Comparison of ENCODE assay signal across 8 mouse cellular contexts in the genomic region with DNA sequence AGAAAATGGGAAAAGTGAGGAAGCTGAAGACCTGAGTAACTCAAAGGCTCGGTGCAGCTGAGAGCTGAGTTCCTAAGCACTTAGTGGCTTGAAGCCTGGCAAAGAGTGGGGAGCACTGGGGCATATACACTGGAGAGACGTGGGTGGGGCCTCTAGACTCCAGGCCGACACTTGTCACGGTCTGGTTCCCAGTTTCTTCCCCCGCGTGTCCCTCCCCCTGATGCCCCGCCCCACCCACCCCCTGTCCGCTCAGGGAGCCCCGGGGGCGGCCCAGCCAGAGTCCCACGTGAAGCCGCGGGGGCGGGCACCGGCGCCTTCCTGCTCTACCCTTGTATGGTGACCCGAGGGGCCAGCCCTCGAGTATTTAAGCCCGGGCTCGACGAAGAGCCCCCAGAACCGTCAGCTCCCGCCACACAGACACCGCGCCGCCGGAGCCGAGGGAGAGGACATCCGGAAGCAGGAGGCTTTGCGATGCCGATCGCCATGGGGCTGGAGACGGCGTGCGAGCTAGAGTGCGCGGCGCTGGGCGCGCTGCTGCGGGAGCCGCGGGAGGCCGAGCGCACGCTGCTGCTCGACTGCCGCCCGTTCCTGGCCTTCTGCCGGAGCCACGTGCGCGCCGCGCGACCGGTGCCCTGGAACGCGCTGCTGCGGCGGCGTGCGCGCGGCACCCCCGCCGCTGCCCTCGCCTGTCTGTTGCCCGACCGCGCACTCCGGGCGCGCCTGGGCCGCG. TPM values are rescaled to one million over a fixed set of nuclear protein-coding genes. Genes with fewer than 3 reads are reported as not detected.
DNase-seq lines count a peak whose midpoint lies in the region; ATAC-seq and TF ChIP-seq lines count a peak whose summit lies in the region.

TSS of gene Dusp2 (plus strand) at position 393 of the 730 bp plus-strand sequence.

- H3K4me3 ChIP-seq in lung, embryonic 16.5 days (ENCODE audit: low read length) = peak within 1 kb of the TSS; percentile 56
- H3K4me3 ChIP-seq in olfactory bulb, adult 2 months (ENCODE audit: insufficient read depth, low read depth, low read length) = peak within 1 kb of the TSS; percentile 73

- peak; percentile 38 for DNase-seq in ES-CJ7 (ENCODE audit: low read depth, low spot score)
- DNase-seq in cerebellum, adult 11-12 months = peak; percentile 54
- peak; percentile 40 for DNase-seq in forelimb bud, embryonic 11.5 days (ENCODE audit: low read depth, low spot score)
- DNase-seq in layer of hippocampus, adult 9-11 months = peak; percentile 50
- peak; percentile 72 for DNase-seq in testis, postnatal 14 days (ENCODE audit: low spot score)

- no peak within 1 kb of the TSS for H3K27ac ChIP-seq in lung, embryonic 16.5 days (ENCODE audit: low read length)
- H3K27ac ChIP-seq in olfactory bulb, adult 2 months (ENCODE audit: insufficient read depth, low read depth, low read length) = no peak within 1 kb of the TSS

- H3K36me3 ChIP-seq in lung, embryonic 16.5 days (ENCODE audit: control insufficient read depth, insufficient read depth, low read length) = no peaks in the 10 kb centered on the region

- no peaks in the 10 kb centered on the region for H3K9me3 ChIP-seq in lung, embryonic 16.5 days (ENCODE audit: control insufficient read depth, low read length)

- H3K4me1 ChIP-seq in lung, embryonic 16.5 days (replicated peaks; ENCODE audit: control insufficient read depth, insufficient read depth, low read length) = peaks cover 3% of the 10 kb centered on the region; the same call in 1 of the 2 replicates
- peaks cover 8% of the 10 kb centered on the region for H3K4me1 ChIP-seq in olfactory bulb, adult 2 months (ENCODE audit: control insufficient read depth, insufficient read depth, low read length)

- peak within 1 kb of the TSS; percentile 66 for H3K9ac ChIP-seq in lung, embryonic 16.5 days (ENCODE audit: low read length)

- ATAC-seq in hematopoietic stem cell, adult 5-6 weeks (replicated peaks in 1 of 2; ENCODE audit: insufficient read depth in 1 of 2, low FRiP score in 2 of 2, low TSS enrichment in 1 of 2, low read depth in 1 of 2, poor library complexity in 2 of 2, severe bottlenecking in 2 of 2) = peak; percentile 50 to 65
- ATAC-seq in lung, embryonic 16.5 days (ENCODE audit: low read depth) = peak; percentile 89

- peaks cover 15% of the 10 kb centered on the region for H3K27me3 ChIP-seq in lung, embryonic 16.5 days (ENCODE audit: control insufficient read depth, insufficient read depth, low read depth, low read length)

- no peak for TF ChIP-seq CTCF in olfactory bulb, adult 2 months (IDR thresholded peaks at IDR 0.05; ENCODE audit: insufficient read depth, low read depth, low read length)

- H3K4me2 ChIP-seq in lung, embryonic 16.5 days (ENCODE audit: low read depth, low read length) = peak within 1 kb of the TSS; percentile 84

- 0% methylated on average over 59 of the region's 76 CpGs for WGBS in lung, embryonic 16.5 days
- WGBS in olfactory bulb, adult 2 months = under 1% methylated on average over 76 of the region's 76 CpGs

- no peak for TF ChIP-seq POLR2A in olfactory bulb, adult 2 months (IDR thresholded peaks at IDR 0.05; ENCODE audit: insufficient read depth, low read depth, low read length)

RNA-seq across cellular contexts. Expression of gene Dusp2, which starts in this region (rescaled TPM):
- 246 and 271 TPM in 2 replicates for total RNA-seq in hematopoietic stem cell, adult 5-6 weeks (2017)
- polyA plus RNA-seq in lung, embryonic 16.5 days (2015; fragmentation: Nextera tagmentation; extraction: Ambion mirVana) = 6.1 and 6.2 TPM in 2 replicates
- not detected in 2 replicates for polyA plus RNA-seq in olfactory bulb, adult 2 months (2012; ENCODE audit: insufficient read depth, insufficient read length, low replicate concordance, missing spikeins)
